Mouse (Mus musculus) liver, embryonic 16.5 days (tissue): ENCODE data around the gene Kremen2. TPM values are rescaled to one million over a fixed set of nuclear protein-coding genes. Genes with fewer than 3 reads are reported as not detected.
A peak's percentile ranks its signal among the peaks of the same experiment; 100 is the strongest.
"Not testable (repeated sequence)": the region's sequence is repeated elsewhere in the genome, so short reads cannot be mapped to it uniquely, and the experiment has no call there.

ENCODE experiments used
- ATAC-seq: fragments of 200-750 bp; cut with Nextera tagmentation; 2 replicates; pipeline ENCODE4 v1.8.0; 2017; ENCODE audit warnings: low read depth, mild to moderate bottlenecking, moderate number of reproducible peaks, moderate library complexity
- H3K27ac ChIP-seq: fragments of 300-500 bp; sonication (generic); 2 replicates; pipeline ENCODE4 v1.5.1; 2014; ENCODE audit warnings: mild to moderate bottlenecking, low read length
- H3K27me3 ChIP-seq: fragments of 300-500 bp; sonication (generic); 2 replicates; pipeline ENCODE4 v1.6.1; 2014; ENCODE audit warnings: low read depth, low read length, mixed read lengths; ENCODE audit not compliant: control insufficient read depth, insufficient read depth
- H3K36me3 ChIP-seq: fragments of 300-500 bp; sonication (generic); 2 replicates; pipeline ENCODE4 v1.6.1; 2014; ENCODE audit warnings: mild to moderate bottlenecking; ENCODE audit not compliant: control insufficient read depth, insufficient read depth
- H3K4me1 ChIP-seq: fragments of 300-500 bp; sonication (generic); 2 replicates; pipeline ENCODE4 v1.6.1; 2014; ENCODE audit warnings: low read depth, low read length, mixed read lengths; ENCODE audit not compliant: control insufficient read depth
- H3K4me2 ChIP-seq: fragments of 300-500 bp; sonication (generic); 2 replicates; pipeline ENCODE4 v1.6.1; 2014; ENCODE audit warnings: low read depth, low read length, mixed read lengths
- H3K4me3 ChIP-seq: fragments of 300-500 bp; sonication (generic); 2 replicates; pipeline ENCODE4 v1.5.1; 2014; ENCODE audit warnings: low read depth, mild to moderate bottlenecking, low read length
- H3K9ac ChIP-seq: fragments of 300-500 bp; sonication (generic); 2 replicates; pipeline ENCODE4 v1.6.1; 2014; ENCODE audit warnings: low read depth, low read length
- H3K9me3 ChIP-seq: fragments of 300-500 bp; sonication (generic); replicated peaks from 2 replicates; pipeline ENCODE4 v1.6.1; 2016; ENCODE audit warnings: low read length; ENCODE audit not compliant: control insufficient read depth
- WGBS: fragments of 180-500 bp; shearing (Covaris S2); extraction: QIAGEN DNeasy Blood & Tissue Kit; methylation state at CpG from one replicate; pipeline ENCODE4 v1.1.7; 2014; ENCODE audit not compliant: insufficient replicate concordance; 5-methylcytosine and 5-hydroxymethylcytosine counted together
- polyA plus RNA-seq: library from polyadenylated mRNA; unstranded; fragments of >200 nt; fragmentation: Nextera tagmentation; extraction: Ambion mirVana; gene quantifications from 2 replicates; pipeline ENCODE4 v1.2.1, GENCODE M21; 2015

Gene Kremen2
- polyA plus RNA-seq, 1 experiment from 2014 or later: not detected

DNA sequence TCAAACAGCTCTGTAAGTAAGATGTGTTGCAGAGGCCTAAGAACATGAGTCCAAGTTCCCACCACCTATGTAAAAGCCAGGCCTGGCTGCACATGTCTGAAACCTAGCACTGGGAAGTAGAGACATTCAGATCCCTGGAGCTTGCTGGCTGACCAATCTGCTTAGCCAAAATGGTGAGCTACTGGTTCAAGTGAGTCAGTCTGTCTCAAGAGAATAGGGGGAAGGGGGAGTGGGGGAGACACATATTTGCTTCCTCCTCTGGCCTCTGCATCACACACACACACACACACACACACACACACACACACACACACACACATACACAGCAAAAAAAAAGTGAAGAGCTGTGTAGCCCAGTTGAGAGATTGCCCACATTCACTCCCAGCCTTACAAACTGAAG lies 37.7 kb upstream of the Kremen2 start:
- no peaks in the 10 kb centered on the region for H3K9me3 ChIP-seq
- H3K27ac ChIP-seq: no peak overlapping the region
- H3K4me2 ChIP-seq: no peak overlapping the region
- H3K4me1 ChIP-seq: peaks cover 9% of the 10 kb centered on the region
- ATAC-seq: no peak
- H3K27me3 ChIP-seq: peaks cover 6% of the 10 kb centered on the region; the same call in 1 of the 2 replicates
- H3K9ac ChIP-seq: no peak overlapping the region
- no peaks in the 10 kb centered on the region for H3K36me3 ChIP-seq
- H3K4me3 ChIP-seq: no peak overlapping the region

GRCm38 (mm10) chr17:23778447-23778846 lies 32.8 kb upstream of the Kremen2 start:
- Histone ChIP-seq H3K36me3 (no peaks in the 10 kb centered on the region), H3K4me2 (no peak overlapping the region), H3K27ac (no peak overlapping the region), H3K4me1 (no peaks in the 10 kb centered on the region), H3K9me3 (no peaks in the 10 kb centered on the region), H3K4me3 (no peak overlapping the region), H3K9ac (no peak overlapping the region), H3K27me3 (no peaks in the 10 kb centered on the region)
- ATAC-seq: no peak
- 48% methylated on average over 2 of the region's 2 CpGs for WGBS

GRCm38 (mm10) chr17:23777141-23777540 lies 31.5 kb upstream of the Kremen2 start:
- no peak for ATAC-seq
- Histone ChIP-seq H3K4me3 (no peak overlapping the region), H3K4me1 (no peaks in the 10 kb centered on the region), H3K9ac (no peak overlapping the region), H3K9me3 (no peaks in the 10 kb centered on the region), H3K27me3 (no peaks in the 10 kb centered on the region), H3K27ac (no peak overlapping the region), H3K36me3 (no peaks in the 10 kb centered on the region), H3K4me2 (no peak overlapping the region)
- 64% methylated on average over 2 of the region's 2 CpGs for WGBS

- ATAC-seq: no peak
Observed at GRCm38 (mm10) chr17:23776216-23776615, 30.6 kb upstream of the Kremen2 start.

DNA sequence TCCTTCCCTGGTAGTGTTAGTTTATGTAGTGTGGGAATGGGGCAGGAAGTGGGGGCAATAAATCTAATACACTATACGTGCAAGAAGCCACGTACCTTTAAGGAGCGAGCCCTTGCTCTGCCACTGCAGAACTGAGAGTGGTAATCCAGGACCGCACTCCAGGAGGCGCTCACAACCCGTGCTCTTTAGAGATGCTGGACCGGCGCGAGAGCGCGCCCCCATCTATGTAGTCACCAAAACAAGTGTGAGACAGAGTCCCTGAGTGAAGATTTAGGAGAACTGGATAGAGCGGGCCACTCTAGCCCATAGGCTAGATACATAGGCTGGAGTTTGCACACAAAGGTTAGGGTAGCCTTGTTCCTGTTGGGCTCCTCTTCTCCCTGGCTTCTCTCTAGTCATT lies 28.5 kb upstream of the Kremen2 start:
- no peaks in the 10 kb centered on the region for H3K36me3 ChIP-seq
- H3K4me3 ChIP-seq: no peak overlapping the region
- no peak overlapping the region for H3K9ac ChIP-seq
- no peaks in the 10 kb centered on the region for H3K27me3 ChIP-seq
- H3K4me2 ChIP-seq: no peak overlapping the region
- H3K4me1 ChIP-seq: peaks cover 9% of the 10 kb centered on the region
- no peak overlapping the region for H3K27ac ChIP-seq
- no peaks in the 10 kb centered on the region for H3K9me3 ChIP-seq
- WGBS: 3% methylated on average over 12 of the region's 12 CpGs
- ATAC-seq: peak; percentile 32

More at GRCm38 (mm10) chr17:23776216-23776615, 30.6 kb upstream of the Kremen2 start:
- H3K4me1 ChIP-seq: peaks cover 4% of the 10 kb centered on the region
- H3K4me3 ChIP-seq: no peak overlapping the region
- H3K27me3 ChIP-seq: no peaks in the 10 kb centered on the region
- H3K9ac ChIP-seq: no peak overlapping the region
- no peak overlapping the region for H3K27ac ChIP-seq
- H3K36me3 ChIP-seq: no peaks in the 10 kb centered on the region
- H3K9me3 ChIP-seq: no peaks in the 10 kb centered on the region
- 61% methylated on average over 10 of the region's 10 CpGs for WGBS
- no peak overlapping the region for H3K4me2 ChIP-seq

GRCm38 (mm10) chr17:23773676-23774075 lies 28.0 kb upstream of the Kremen2 start:
- ATAC-seq: no peak
- H3K9ac ChIP-seq: no peak overlapping the region
- H3K4me3 ChIP-seq: no peak overlapping the region
- no peaks in the 10 kb centered on the region for H3K9me3 ChIP-seq
- H3K36me3 ChIP-seq: no peaks in the 10 kb centered on the region
- H3K27me3 ChIP-seq: no peaks in the 10 kb centered on the region
- peaks cover 9% of the 10 kb centered on the region for H3K4me1 ChIP-seq
- 54% methylated on average over 6 of the region's 6 CpGs for WGBS
- H3K27ac ChIP-seq: no peak overlapping the region
- H3K4me2 ChIP-seq: no peak overlapping the region

GRCm38 (mm10) chr17:23772219-23772556 lies 26.6 kb upstream of the Kremen2 start:
- not testable (repeated sequence) for H3K27me3 ChIP-seq

DNA sequence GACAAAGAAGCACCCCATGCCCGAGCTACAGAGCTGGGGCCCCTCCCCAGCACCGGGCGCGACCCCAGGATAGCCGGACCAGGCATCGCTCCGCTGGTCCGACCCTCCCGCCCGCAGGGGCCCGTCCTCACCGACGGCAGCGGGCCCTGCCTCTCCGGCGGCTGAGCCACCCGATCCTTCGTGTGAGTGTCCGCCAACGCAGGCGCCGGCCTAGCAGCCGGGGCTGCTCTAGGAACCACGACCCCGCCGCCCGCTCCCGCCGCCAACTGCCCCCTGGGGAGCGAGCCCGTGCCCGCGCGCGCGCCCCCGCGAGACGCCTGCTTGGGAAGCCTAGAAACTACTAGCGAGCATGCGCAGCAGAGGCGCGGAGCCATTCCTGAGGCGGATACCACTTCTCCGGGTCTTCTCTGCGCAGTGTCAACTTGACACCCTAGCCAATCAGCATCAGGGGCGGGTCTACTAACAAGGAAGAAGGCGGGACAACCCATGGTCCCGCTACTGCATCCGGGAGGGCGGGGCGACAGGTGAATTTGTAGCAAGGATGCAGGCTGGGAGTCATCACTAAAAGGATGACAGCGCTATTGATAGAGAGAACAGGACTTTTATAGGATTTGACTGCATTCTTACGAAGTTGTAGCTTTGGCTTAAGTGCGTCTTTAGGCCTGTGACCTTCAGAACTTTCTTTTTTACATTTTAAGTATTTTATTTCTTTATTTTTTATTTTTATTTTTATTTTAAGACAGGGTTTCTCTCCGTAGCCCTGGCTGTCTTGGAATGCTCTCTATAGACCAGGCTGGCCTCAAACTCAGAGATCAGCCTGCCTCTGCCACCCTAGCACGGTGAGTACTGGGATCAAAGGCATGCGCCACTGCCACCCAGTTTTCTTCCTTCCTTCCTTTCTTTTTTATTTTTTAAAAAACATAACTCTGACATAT lies 25.9 kb upstream of the Kremen2 start, which contains the start of gene Flywch1:
Gene Flywch1 (minus strand): TSS at position 319 of the 935 bp plus-strand sequence.
- no peaks in the 10 kb centered on the region for H3K36me3 ChIP-seq
- H3K27me3 ChIP-seq: no peaks in the 10 kb centered on the region
- peak; percentile 99 for ATAC-seq
- H3K4me1 ChIP-seq: peaks cover 9% of the 10 kb centered on the region
- peak within 1 kb of the TSS; percentile 95 for H3K4me3 ChIP-seq
- peak within 1 kb of the TSS; percentile 89 for H3K4me2 ChIP-seq
- WGBS: 3% methylated on average over 56 of the region's 58 CpGs
- H3K27ac ChIP-seq: peak within 1 kb of the TSS; percentile 75
- no peaks in the 10 kb centered on the region for H3K9me3 ChIP-seq
- peak within 1 kb of the TSS; percentile 97 for H3K9ac ChIP-seq

More at GRCm38 (mm10) chr17:23772219-23772556, 26.6 kb upstream of the Kremen2 start:
- not testable (repeated sequence) for H3K9ac ChIP-seq, H3K4me1 ChIP-seq, H3K9me3 ChIP-seq, H3K4me3 ChIP-seq, H3K27ac ChIP-seq, H3K36me3 ChIP-seq, ATAC-seq
- H3K4me2 ChIP-seq: peak overlapping the region; percentile 51; the same call in 1 of the 2 replicates
- WGBS: 76% methylated on average over 2 of the region's 2 CpGs

- peak overlapping the region; percentile 75 for H3K27ac ChIP-seq
- peak overlapping the region; percentile 89 for H3K4me2 ChIP-seq
- 2% methylated on average over 19 of the region's 19 CpGs for WGBS
- H3K27me3 ChIP-seq: no peaks in the 10 kb centered on the region
- peak overlapping the region; percentile 95 for H3K4me3 ChIP-seq
- no peaks in the 10 kb centered on the region for H3K36me3 ChIP-seq
- ATAC-seq: peak; percentile 11
- H3K9ac ChIP-seq: peak overlapping the region; percentile 97
- H3K4me1 ChIP-seq: peaks cover 9% of the 10 kb centered on the region
- no peaks in the 10 kb centered on the region for H3K9me3 ChIP-seq
Observed at GRCm38 (mm10) chr17:23770896-23771283, 25.3 kb upstream of the Kremen2 start.
